Mouse (Mus musculus): ENCODE data around the gene Duxf3. TPM values are rescaled to one million over a fixed set of nuclear protein-coding genes. Genes with fewer than 3 reads are reported as not detected.

Gene Duxf3
- polyA plus RNA-seq, 1 experiment from 2014 or later: not detected

- Histone ChIP-seq H3K4me1 (no peaks in the 10 kb centered on the region), H3K9me3 (replicated peaks) (no peaks in the 10 kb centered on the region; the same call in 1 of the 2 replicates), H3K27me3 (ENCODE audit: low read depth, poor library complexity, severe bottlenecking) (no peaks in the 10 kb centered on the region), H3K36me3 (no peaks in the 10 kb centered on the region), H3K27ac (no peak overlapping the region), H3K4me3 (no peak overlapping the region)
- DNase-seq (ENCODE audit: low spot score): no peak
- WGBS: 82% methylated on average over 5 of the region's 5 CpGs
Measured at GRCm38 (mm10) chr10:58214934-58215333, 17.5 kb downstream of the Duxf3 start.

GRCm38 (mm10) chr10:58214497-58214896, 18.0 kb downstream of the Duxf3 start:
- no peak overlapping the region for H3K4me3 ChIP-seq
- no peaks in the 10 kb centered on the region for H3K4me1 ChIP-seq
- no peaks in the 10 kb centered on the region for H3K27me3 ChIP-seq (ENCODE audit: low read depth, poor library complexity, severe bottlenecking)
- H3K9me3 ChIP-seq (replicated peaks): no peaks in the 10 kb centered on the region; the same call in 1 of the 2 replicates
- H3K27ac ChIP-seq: no peak overlapping the region
- H3K36me3 ChIP-seq: no peaks in the 10 kb centered on the region
- DNase-seq (ENCODE audit: low spot score): no peak

- 80% methylated on average over 7 of the region's 7 CpGs for WGBS
- no peaks in the 10 kb centered on the region for H3K27me3 ChIP-seq (ENCODE audit: low read depth, poor library complexity, severe bottlenecking)
- H3K36me3 ChIP-seq: no peaks in the 10 kb centered on the region
- no peaks in the 10 kb centered on the region for H3K4me1 ChIP-seq
- no peak overlapping the region for H3K27ac ChIP-seq
- peak; percentile 26 for DNase-seq (ENCODE audit: low spot score)
- no peaks in the 10 kb centered on the region; the same call in 1 of the 2 replicates for H3K9me3 ChIP-seq (replicated peaks)
- H3K4me3 ChIP-seq: no peak overlapping the region
Measured at GRCm38 (mm10) chr10:58212230-58212629, 20.2 kb downstream of the Duxf3 start.

DNA sequence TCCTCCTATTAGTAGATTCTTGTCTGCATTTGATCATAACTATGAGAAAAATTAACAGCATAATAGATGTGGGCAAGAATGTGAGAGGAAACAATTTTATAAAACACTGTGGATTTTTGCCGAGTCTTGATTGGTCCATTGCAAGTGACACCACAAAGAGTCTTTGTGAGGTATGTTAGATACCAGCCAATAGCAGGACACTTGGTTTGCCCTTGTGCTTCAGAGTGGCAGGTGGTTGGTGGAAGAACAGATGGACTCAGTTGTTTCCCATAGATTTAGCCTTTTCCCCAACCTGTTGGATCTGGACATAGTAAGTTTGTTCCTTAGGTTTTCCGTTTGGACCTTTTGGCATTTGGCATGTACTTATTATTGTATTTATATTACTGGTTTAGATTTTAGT, 21.3 kb downstream of the Duxf3 start:
- Histone ChIP-seq H3K27ac (no peak overlapping the region), H3K9me3 (replicated peaks) (no peaks in the 10 kb centered on the region), H3K27me3 (ENCODE audit: low read depth, poor library complexity, severe bottlenecking) (no peaks in the 10 kb centered on the region), H3K36me3 (no peaks in the 10 kb centered on the region), H3K4me1 (no peaks in the 10 kb centered on the region), H3K4me3 (no peak overlapping the region)
- 93% methylated on average over 2 of the region's 2 CpGs for WGBS
- DNase-seq (ENCODE audit: low spot score): peak; percentile 19

GRCm38 (mm10) chr10:58210514-58210913, 22.0 kb downstream of the Duxf3 start:
- no peaks in the 10 kb centered on the region for H3K4me1 ChIP-seq
- no peaks in the 10 kb centered on the region for H3K36me3 ChIP-seq
- no peak overlapping the region for H3K4me3 ChIP-seq
- 70% methylated on average over 1 of the region's 1 CpGs for WGBS
- H3K27me3 ChIP-seq (ENCODE audit: low read depth, poor library complexity, severe bottlenecking): no peaks in the 10 kb centered on the region
- no peak for DNase-seq (ENCODE audit: low spot score)
- H3K9me3 ChIP-seq (replicated peaks): no peaks in the 10 kb centered on the region
- no peak overlapping the region for H3K27ac ChIP-seq

DNA sequence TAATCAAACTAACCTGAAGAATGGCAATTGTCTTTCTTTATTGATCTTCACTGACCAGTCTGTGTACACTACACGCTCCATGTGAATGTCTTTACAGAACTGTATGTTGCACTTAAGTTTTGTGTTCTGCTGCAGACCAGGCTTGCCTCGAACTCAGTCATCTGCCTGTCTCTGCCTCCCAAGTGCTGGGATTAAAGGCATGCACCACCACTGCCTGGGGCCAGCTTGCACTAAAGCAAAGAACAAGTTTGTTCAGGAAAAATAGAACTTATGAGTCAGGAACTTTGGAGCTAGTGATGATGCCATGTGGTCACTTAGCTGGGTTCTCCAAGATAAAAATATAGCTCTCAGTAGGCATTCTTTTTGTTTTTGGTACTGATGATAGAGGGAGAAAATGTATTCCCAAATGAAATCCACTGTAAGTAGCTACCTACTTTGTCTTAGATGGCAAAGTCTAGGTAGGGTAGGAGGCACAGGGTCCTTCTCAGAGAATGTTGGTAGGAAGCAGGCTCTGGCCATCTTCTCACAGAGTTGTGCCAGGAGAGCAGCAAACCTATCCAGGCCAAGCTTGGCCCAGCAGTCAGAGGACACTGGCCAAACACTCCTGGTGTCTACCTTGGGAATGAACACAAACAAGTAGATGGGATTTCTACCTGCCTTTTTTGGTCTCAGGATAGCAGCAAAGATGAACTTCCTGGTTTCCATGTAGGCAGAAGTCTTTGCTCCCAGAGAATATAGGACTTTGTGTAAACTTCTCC, 22.6 kb downstream of the Duxf3 start:
- peak; percentile 25 for DNase-seq (ENCODE audit: low spot score)
- Histone ChIP-seq H3K27ac (no peak overlapping the region), H3K4me1 (no peaks in the 10 kb centered on the region), H3K9me3 (replicated peaks) (no peaks in the 10 kb centered on the region), H3K4me3 (no peak overlapping the region), H3K36me3 (no peaks in the 10 kb centered on the region), H3K27me3 (ENCODE audit: low read depth, poor library complexity, severe bottlenecking) (no peaks in the 10 kb centered on the region)
- WGBS: 69% methylated on average over 2 of the region's 2 CpGs

DNA sequence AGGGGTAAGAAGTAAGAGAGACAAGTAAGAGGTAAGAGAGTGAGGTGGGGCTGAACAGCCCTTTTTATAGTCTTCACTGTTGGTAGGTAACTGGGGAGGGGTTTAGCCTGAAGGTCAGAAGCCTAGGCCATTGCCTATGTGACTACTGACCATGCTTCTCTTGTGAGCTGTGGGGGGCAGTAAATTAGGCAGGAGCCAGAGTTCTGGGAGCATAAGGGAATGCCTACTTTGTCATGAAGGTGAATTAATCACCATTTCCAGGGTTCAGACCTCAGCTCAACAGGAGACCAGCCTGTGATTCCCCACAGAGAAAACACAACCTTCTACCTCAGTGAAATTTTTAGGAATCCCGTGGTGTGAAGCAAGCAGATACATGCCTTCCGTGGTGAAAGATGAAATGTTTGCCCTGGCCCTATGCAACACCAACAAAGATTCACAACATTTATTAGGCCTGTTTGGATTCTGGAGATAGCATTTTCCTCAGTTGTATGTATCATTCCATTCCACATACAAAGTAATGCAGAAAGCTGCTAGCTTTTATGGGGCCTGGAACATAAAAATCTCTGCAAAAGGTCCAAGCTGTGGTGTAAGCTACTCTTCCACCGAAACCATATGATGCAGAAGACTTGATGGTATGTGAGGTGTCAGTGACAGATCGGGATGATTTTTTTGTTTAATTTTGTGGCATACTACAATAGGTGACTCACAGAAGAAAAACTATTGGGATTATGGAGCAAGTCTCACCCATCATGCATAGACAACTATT, 25.7 kb downstream of the Duxf3 start:
- peak; percentile 22 for DNase-seq (ENCODE audit: low spot score)
- 88% methylated on average over 4 of the region's 4 CpGs for WGBS
- Histone ChIP-seq H3K27ac (no peak overlapping the region), H3K36me3 (no peaks in the 10 kb centered on the region), H3K9me3 (replicated peaks) (no peaks in the 10 kb centered on the region), H3K4me3 (no peak overlapping the region), H3K4me1 (no peaks in the 10 kb centered on the region), H3K27me3 (ENCODE audit: low read depth, poor library complexity, severe bottlenecking) (no peaks in the 10 kb centered on the region)

- Histone ChIP-seq H3K9me3 (replicated peaks) (no peaks in the 10 kb centered on the region), H3K27me3 (ENCODE audit: low read depth, poor library complexity, severe bottlenecking) (no peaks in the 10 kb centered on the region), H3K4me1 (no peaks in the 10 kb centered on the region), H3K36me3 (no peaks in the 10 kb centered on the region), H3K27ac (no peak overlapping the region), H3K4me3 (no peak overlapping the region)
- WGBS: 56% methylated on average over 1 of the region's 1 CpGs
- DNase-seq (ENCODE audit: low spot score): peak; percentile 20
Measured at GRCm38 (mm10) chr10:58205986-58206385, 26.5 kb downstream of the Duxf3 start.

Other genes starting within 250 kb of the Duxf3 start
- not detected in 2 replicates for gene AW822073, start 7.7 kb downstream of the Duxf3 start, polyA plus RNA-seq (2016; fragmentation: Nextera tagmentation; extraction: Ambion mirVana)
- not detected in 2 replicates for gene Gm4981, start 4.0 kb upstream of the Duxf3 start, polyA plus RNA-seq (2016; fragmentation: Nextera tagmentation; extraction: Ambion mirVana)
- gene Gcc2, start 22.8 kb upstream of the Duxf3 start, polyA plus RNA-seq (2016; fragmentation: Nextera tagmentation; extraction: Ambion mirVana): 45.4 and 61.4 TPM in 2 replicates
- 93.6 and 105 TPM in 2 replicates for gene Lims1, start 90.8 kb upstream of the Duxf3 start, polyA plus RNA-seq (2016; fragmentation: Nextera tagmentation; extraction: Ambion mirVana)
- 22.2 and 27.0 TPM in 2 replicates for gene Ranbp2, start 214.2 kb upstream of the Duxf3 start, polyA plus RNA-seq (2016; fragmentation: Nextera tagmentation; extraction: Ambion mirVana)